ENCODE assay signal across 34 mouse cellular contexts in the genomic region with DNA sequence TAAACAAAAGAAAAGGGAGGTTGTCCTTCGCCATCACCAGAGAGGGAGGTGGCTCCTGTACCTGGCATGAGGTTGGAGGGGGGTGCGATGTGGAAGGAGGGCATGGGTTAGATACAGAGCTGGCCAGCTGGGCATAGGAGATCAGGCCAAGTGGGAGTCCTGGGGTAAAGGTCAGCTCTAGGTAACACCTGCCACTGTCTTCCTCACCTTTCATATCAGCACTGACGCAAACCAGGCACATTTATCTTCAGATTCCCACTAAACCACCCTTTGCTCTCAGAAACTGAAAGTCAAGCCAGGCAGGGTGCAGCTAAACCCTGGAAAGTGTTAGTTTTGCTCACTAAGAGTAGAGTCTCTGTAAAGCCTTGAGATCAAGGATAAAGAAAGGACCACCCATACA. TPM values are rescaled to one million over a fixed set of nuclear protein-coding genes. Genes with fewer than 3 reads are reported as not detected.
DNase-seq lines count a peak whose midpoint lies in the region; ATAC-seq and TF ChIP-seq lines count a peak whose summit lies in the region.
"Had no signal": no experiment of that assay in that cellular context is flagged by ENCODE, and none has a peak within 500 bp of the region (broad histone marks: within the 10 kb centered on the region; RNA-seq: fewer than 3 reads in every experiment).

No protein-coding gene starts in this region.

- H3K4me1 ChIP-seq in intestine, embryonic 15.5 days (replicated peaks): peaks cover 7% of the 10 kb centered on the region; the same call in 1 of the 2 replicates
- H3K4me1 ChIP-seq in intestine, postnatal 0 days (replicated peaks; ENCODE audit: control insufficient read depth, insufficient read depth, low read length): peaks cover 4% of the 10 kb centered on the region; the same call in 1 of the 2 replicates
- peaks cover 11% of the 10 kb centered on the region; the same call in 1 of the 2 replicates for H3K4me1 ChIP-seq in stomach, embryonic 16.5 days (ENCODE audit: control insufficient read depth, insufficient read depth, low read length)
- H3K4me1 ChIP-seq: embryonic facial prominence, embryonic 12.5 days; embryonic facial prominence, embryonic 15.5 days; heart, embryonic 13.5 days; hindbrain, embryonic 13.5 days had no signal

- H3K4me2 ChIP-seq in intestine, embryonic 15.5 days (replicated peaks): peak overlapping the region; percentile 9; the same call in 1 of the 2 replicates
- H3K4me2 ChIP-seq in intestine, postnatal 0 days (replicated peaks; ENCODE audit: low read depth): peak overlapping the region; percentile 14; the same call in 1 of the 2 replicates
- 0 out of 2 replicates have a peak overlapping the region, but pooled peaks have one; percentile 17 for H3K4me2 ChIP-seq in stomach, embryonic 16.5 days (ENCODE audit: low read depth, low read length)
- H3K4me2 ChIP-seq: embryonic facial prominence, embryonic 12.5 days; embryonic facial prominence, embryonic 15.5 days; heart, embryonic 13.5 days; hindbrain, embryonic 13.5 days had no signal

- H3K36me3 ChIP-seq in intestine, embryonic 15.5 days: no peaks in the 10 kb centered on the region
- no peaks in the 10 kb centered on the region for H3K36me3 ChIP-seq in intestine, postnatal 0 days (ENCODE audit: control insufficient read depth, insufficient read depth)
- H3K36me3 ChIP-seq in stomach, embryonic 16.5 days (ENCODE audit: control insufficient read depth, insufficient read depth, low read length): no peaks in the 10 kb centered on the region
- H3K36me3 ChIP-seq: embryonic facial prominence, embryonic 12.5 days; embryonic facial prominence, embryonic 15.5 days; heart, embryonic 10.5 days; heart, embryonic 13.5 days; hindbrain, embryonic 10.5 days; hindbrain, embryonic 13.5 days had no signal

- no peak overlapping the region for H3K4me3 ChIP-seq in layer of hippocampus, adult 2 months
- H3K4me3 ChIP-seq in intestine, embryonic 15.5 days (replicated peaks): no peak overlapping the region
- H3K4me3 ChIP-seq in intestine, postnatal 0 days (ENCODE audit: low read depth, low read length): no peak overlapping the region
- H3K4me3 ChIP-seq in stomach, embryonic 16.5 days (replicated peaks; ENCODE audit: low read length): no peak overlapping the region
- H3K4me3 ChIP-seq: embryonic facial prominence, embryonic 12.5 days; embryonic facial prominence, embryonic 15.5 days; gastrocnemius, adult 2 months; heart, embryonic 10.5 days; heart, embryonic 13.5 days; hindbrain, embryonic 10.5 days; hindbrain, embryonic 13.5 days had no signal

- no peaks in the 10 kb centered on the region for H3K9me3 ChIP-seq in intestine, embryonic 15.5 days
- no peaks in the 10 kb centered on the region for H3K9me3 ChIP-seq in intestine, postnatal 0 days (ENCODE audit: control insufficient read depth)
- H3K9me3 ChIP-seq in stomach, embryonic 16.5 days (replicated peaks; ENCODE audit: control insufficient read depth, low read length): no peaks in the 10 kb centered on the region
- H3K9me3 ChIP-seq: embryonic facial prominence, embryonic 12.5 days; embryonic facial prominence, embryonic 15.5 days; heart, embryonic 10.5 days; heart, embryonic 13.5 days; hindbrain, embryonic 10.5 days; hindbrain, embryonic 13.5 days had no signal

- 43% methylated on average over 3 of the region's 3 CpGs for WGBS in intestine, embryonic 15.5 days
- WGBS in intestine, postnatal 0 days: 18% methylated on average over 3 of the region's 3 CpGs
- WGBS in stomach, embryonic 16.5 days: 38% methylated on average over 3 of the region's 3 CpGs

- no peak for TF ChIP-seq CTCF in layer of hippocampus, adult 2 months (conservative IDR thresholded peaks at IDR 0.05)
- no peak for TF ChIP-seq CTCF in intestine, postnatal 0 days (IDR thresholded peaks at IDR 0.05; ENCODE audit: low read depth)

- peak; percentile 68 for ATAC-seq in intestine, embryonic 15.5 days
- peak; percentile 85 for ATAC-seq in intestine, postnatal 0 days
- peak; percentile 58; the same call in 1 of the 2 replicates for ATAC-seq in stomach, embryonic 16.5 days (ENCODE audit: insufficient read depth, low FRiP score)
- ATAC-seq: CD4-positive, CD25-positive, alpha-beta regulatory T cell, adult 4 months; forebrain, embryonic 14.5 days; forebrain, postnatal 0 days; hindbrain, embryonic 16.5 days had no signal

- H3K27me3 ChIP-seq in intestine, embryonic 15.5 days (replicated peaks): no peaks in the 10 kb centered on the region; the same call in 1 of the 2 replicates
- peaks cover 53% of the 10 kb centered on the region for H3K27me3 ChIP-seq in intestine, postnatal 0 days (replicated peaks; ENCODE audit: control insufficient read depth, insufficient read depth, low read length)
- no peaks in the 10 kb centered on the region for H3K27me3 ChIP-seq in stomach, embryonic 16.5 days (ENCODE audit: control insufficient read depth, insufficient read depth, low read length)
- H3K27me3 ChIP-seq: embryonic facial prominence, embryonic 12.5 days; embryonic facial prominence, embryonic 15.5 days; heart, embryonic 13.5 days; hindbrain, embryonic 13.5 days had no signal

- no peak overlapping the region for H3K9ac ChIP-seq in intestine, embryonic 15.5 days
- H3K9ac ChIP-seq in intestine, postnatal 0 days (ENCODE audit: low read depth, low read length): no peak overlapping the region
- no peak overlapping the region for H3K9ac ChIP-seq in stomach, embryonic 16.5 days (ENCODE audit: low read length)
- H3K9ac ChIP-seq: embryonic facial prominence, embryonic 12.5 days; embryonic facial prominence, embryonic 15.5 days; forebrain, postnatal 0 days; heart, embryonic 13.5 days; hindbrain, embryonic 13.5 days had no signal

- DNase-seq in layer of hippocampus, adult 2 months (ENCODE audit: low spot score in 2 of 2): no peak
- DNase-seq in layer of hippocampus, adult 18-20 months (ENCODE audit: low spot score in 2 of 2): no peak
- DNase-seq in adrenal gland, postnatal 14 days: no peak
- no peak for DNase-seq in testis, postnatal 10 days (ENCODE audit: low spot score)
- no peak for DNase-seq in thymus, postnatal 36 days
- DNase-seq: adrenal gland, adult 2 months; adrenal gland, postnatal 25 days; cerebellum, adult 18-20 months; cerebellum, adult 9-10 months; cerebellum, postnatal 25 days; forebrain, postnatal 0 days; gastrocnemius, adult 2 months; gastrocnemius, postnatal 14 days had no signal

- peak overlapping the region; percentile 84 for H3K27ac ChIP-seq in layer of hippocampus, adult 2 months
- H3K27ac ChIP-seq in intestine, embryonic 15.5 days: no peak overlapping the region
- H3K27ac ChIP-seq in intestine, postnatal 0 days (ENCODE audit: low read depth, low read length): 0 out of 2 replicates have a peak overlapping the region, but pooled peaks have one; percentile 46
- peak overlapping the region; percentile 61 for H3K27ac ChIP-seq in stomach, embryonic 16.5 days (ENCODE audit: low read length)
- H3K27ac ChIP-seq: embryonic facial prominence, embryonic 12.5 days; embryonic facial prominence, embryonic 15.5 days; gastrocnemius, adult 2 months; heart, embryonic 10.5 days; heart, embryonic 13.5 days; hindbrain, embryonic 10.5 days; hindbrain, embryonic 13.5 days had no signal

RNA-seq across cellular contexts. Expression of gene 2210407C18Rik, which starts 2.5 kb away (rescaled TPM):
- not detected for total RNA-seq in layer of hippocampus, adult 2 months (2021)
- not detected for total RNA-seq in layer of hippocampus, adult 18-20 months (2021)
- 0.19 TPM in 1 of 2 replicates, not detected in the other for polyA plus RNA-seq in intestine, embryonic 15.5 days (2015; fragmentation: Nextera tagmentation; extraction: Ambion mirVana)
- 24.5 and 49.3 TPM in 2 replicates for polyA plus RNA-seq in intestine, postnatal 0 days (2015; fragmentation: Nextera tagmentation; extraction: Ambion mirVana)
- 4.2 and 15.4 TPM in 2 replicates for polyA plus RNA-seq in stomach, embryonic 16.5 days (2015; fragmentation: Nextera tagmentation; extraction: Ambion mirVana)
- total RNA-seq in adrenal gland, postnatal 14 days (2021): not detected in 2 replicates
- total RNA-seq: adrenal gland, adult 2 months; adrenal gland, postnatal 25 days; common myeloid progenitor, adult 5-6 weeks; forebrain, postnatal 0 days; gastrocnemius, postnatal 14 days; gastrocnemius, postnatal 4 days; MEL had no signal
- polyA plus RNA-seq: adrenal gland, adult 2 months; C2C12; CD4-positive, CD25-positive, alpha-beta regulatory T cell, adult 4 months; embryonic facial prominence, embryonic 12.5 days; embryonic facial prominence, embryonic 15.5 days; forebrain, embryonic 11.5 days; forebrain, embryonic 14.5 days; forebrain, postnatal 0 days; frontal cortex, adult 2 months; heart, embryonic 10.5 days; heart, embryonic 13.5 days; heart, embryonic 16.5 days; hindbrain, embryonic 10.5 days; hindbrain, embryonic 13.5 days; hindbrain, embryonic 16.5 days had no signal

RNA-seq across cellular contexts. Expression of gene Olfr323, which starts 11.9 kb away (rescaled TPM):
- not detected for total RNA-seq in layer of hippocampus, adult 2 months (2021)
- total RNA-seq in layer of hippocampus, adult 18-20 months (2021): under 1 TPM in 1 of 2 experiments, not detected in 1; 0.15 TPM
- not detected in 2 replicates for polyA plus RNA-seq in intestine, embryonic 15.5 days (2015; fragmentation: Nextera tagmentation; extraction: Ambion mirVana)
- polyA plus RNA-seq in intestine, postnatal 0 days (2015; fragmentation: Nextera tagmentation; extraction: Ambion mirVana): not detected in 2 replicates
- 0.17 TPM in 1 of 2 replicates, not detected in the other for polyA plus RNA-seq in stomach, embryonic 16.5 days (2015; fragmentation: Nextera tagmentation; extraction: Ambion mirVana)
- not detected in 2 replicates for total RNA-seq in adrenal gland, postnatal 14 days (2021)
- total RNA-seq: adrenal gland, adult 2 months; adrenal gland, postnatal 25 days; common myeloid progenitor, adult 5-6 weeks; forebrain, postnatal 0 days; gastrocnemius, adult 2 months; gastrocnemius, postnatal 14 days; gastrocnemius, postnatal 4 days; heart, adult 18-20 months; heart, postnatal 25 days; MEL had no signal
- polyA plus RNA-seq: adrenal gland, adult 2 months; C2C12; CD4-positive, CD25-positive, alpha-beta regulatory T cell, adult 4 months; embryonic facial prominence, embryonic 12.5 days; forebrain, embryonic 11.5 days; forebrain, embryonic 14.5 days; forebrain, postnatal 0 days; frontal cortex, adult 2 months; heart, embryonic 10.5 days; heart, embryonic 13.5 days; heart, embryonic 16.5 days; hindbrain, embryonic 10.5 days; hindbrain, embryonic 13.5 days; hindbrain, embryonic 16.5 days had no signal

RNA-seq across cellular contexts. Expression of gene Trim58, which starts 21.9 kb away (rescaled TPM):
- total RNA-seq in layer of hippocampus, adult 2 months (2021): not detected
- not detected for total RNA-seq in layer of hippocampus, adult 18-20 months (2021)
- polyA plus RNA-seq in intestine, embryonic 15.5 days (2015; fragmentation: Nextera tagmentation; extraction: Ambion mirVana): 0.16 and 0.23 TPM in 2 replicates
- polyA plus RNA-seq in intestine, postnatal 0 days (2015; fragmentation: Nextera tagmentation; extraction: Ambion mirVana): not detected in 2 replicates
- polyA plus RNA-seq in stomach, embryonic 16.5 days (2015; fragmentation: Nextera tagmentation; extraction: Ambion mirVana): 0.66 and 0.67 TPM in 2 replicates
- total RNA-seq in adrenal gland, postnatal 14 days (2021): 0.49 and 1.3 TPM in 2 replicates
- total RNA-seq: adrenal gland, adult 2 months; adrenal gland, postnatal 25 days; forebrain, postnatal 0 days; gastrocnemius, adult 2 months; gastrocnemius, postnatal 14 days; heart, adult 18-20 months had no signal
- polyA plus RNA-seq: adrenal gland, adult 2 months; C2C12; CD4-positive, CD25-positive, alpha-beta regulatory T cell, adult 4 months; embryonic facial prominence, embryonic 15.5 days; forebrain, embryonic 14.5 days had no signal

RNA-seq across cellular contexts. Expression of gene Olfr324, which starts 23.5 kb away (rescaled TPM):
- not detected for total RNA-seq in layer of hippocampus, adult 2 months (2021)
- not detected for total RNA-seq in layer of hippocampus, adult 18-20 months (2021)
- polyA plus RNA-seq in intestine, embryonic 15.5 days (2015; fragmentation: Nextera tagmentation; extraction: Ambion mirVana): not detected in 2 replicates
- not detected in 2 replicates for polyA plus RNA-seq in intestine, postnatal 0 days (2015; fragmentation: Nextera tagmentation; extraction: Ambion mirVana)
- polyA plus RNA-seq in stomach, embryonic 16.5 days (2015; fragmentation: Nextera tagmentation; extraction: Ambion mirVana): not detected in 2 replicates
- total RNA-seq in adrenal gland, postnatal 14 days (2021): not detected in 2 replicates
- total RNA-seq: adrenal gland, adult 2 months; adrenal gland, postnatal 25 days; common myeloid progenitor, adult 5-6 weeks; forebrain, postnatal 0 days; gastrocnemius, adult 2 months; gastrocnemius, postnatal 14 days; gastrocnemius, postnatal 4 days; heart, adult 18-20 months; heart, postnatal 25 days; MEL had no signal
- polyA plus RNA-seq: adrenal gland, adult 2 months; C2C12; CD4-positive, CD25-positive, alpha-beta regulatory T cell, adult 4 months; embryonic facial prominence, embryonic 12.5 days; embryonic facial prominence, embryonic 15.5 days; forebrain, embryonic 11.5 days; forebrain, embryonic 14.5 days; heart, embryonic 10.5 days; heart, embryonic 13.5 days; heart, embryonic 16.5 days; hindbrain, embryonic 10.5 days; hindbrain, embryonic 13.5 days had no signal

RNA-seq across cellular contexts. Expression of gene Olfr322, which starts 40.2 kb away (rescaled TPM):
- not detected for total RNA-seq in layer of hippocampus, adult 2 months (2021)
- not detected for total RNA-seq in layer of hippocampus, adult 18-20 months (2021)
- not detected in 2 replicates for polyA plus RNA-seq in intestine, embryonic 15.5 days (2015; fragmentation: Nextera tagmentation; extraction: Ambion mirVana)
- not detected in 2 replicates for polyA plus RNA-seq in intestine, postnatal 0 days (2015; fragmentation: Nextera tagmentation; extraction: Ambion mirVana)
- polyA plus RNA-seq in stomach, embryonic 16.5 days (2015; fragmentation: Nextera tagmentation; extraction: Ambion mirVana): not detected in 2 replicates
- not detected in 2 replicates for total RNA-seq in adrenal gland, postnatal 14 days (2021)
- total RNA-seq: adrenal gland, adult 2 months; adrenal gland, postnatal 25 days; forebrain, postnatal 0 days; gastrocnemius, adult 2 months; gastrocnemius, postnatal 14 days; gastrocnemius, postnatal 4 days; heart, adult 18-20 months; heart, postnatal 25 days; MEL had no signal
- polyA plus RNA-seq: adrenal gland, adult 2 months; C2C12; CD4-positive, CD25-positive, alpha-beta regulatory T cell, adult 4 months; embryonic facial prominence, embryonic 12.5 days; embryonic facial prominence, embryonic 15.5 days; forebrain, embryonic 11.5 days; forebrain, embryonic 14.5 days; forebrain, postnatal 0 days; frontal cortex, adult 2 months; heart, embryonic 10.5 days; heart, embryonic 13.5 days; heart, embryonic 16.5 days; hindbrain, embryonic 10.5 days; hindbrain, embryonic 13.5 days; hindbrain, embryonic 16.5 days had no signal
